Mouse (Mus musculus): ENCODE measurements around the gene Iscu. TPM values are rescaled to one million over a fixed set of nuclear protein-coding genes. Genes with fewer than 3 reads are reported as not detected.
A peak's percentile ranks its signal among the peaks of the same experiment; 100 is the strongest.
"Not testable (repeated sequence)": the region's sequence is repeated elsewhere in the genome, so short reads cannot be mapped to it uniquely, and the experiment has no call there.

Gene Iscu
- polyA plus RNA-seq, 1 experiment from 2014 or later = 117 TPM

DNA sequence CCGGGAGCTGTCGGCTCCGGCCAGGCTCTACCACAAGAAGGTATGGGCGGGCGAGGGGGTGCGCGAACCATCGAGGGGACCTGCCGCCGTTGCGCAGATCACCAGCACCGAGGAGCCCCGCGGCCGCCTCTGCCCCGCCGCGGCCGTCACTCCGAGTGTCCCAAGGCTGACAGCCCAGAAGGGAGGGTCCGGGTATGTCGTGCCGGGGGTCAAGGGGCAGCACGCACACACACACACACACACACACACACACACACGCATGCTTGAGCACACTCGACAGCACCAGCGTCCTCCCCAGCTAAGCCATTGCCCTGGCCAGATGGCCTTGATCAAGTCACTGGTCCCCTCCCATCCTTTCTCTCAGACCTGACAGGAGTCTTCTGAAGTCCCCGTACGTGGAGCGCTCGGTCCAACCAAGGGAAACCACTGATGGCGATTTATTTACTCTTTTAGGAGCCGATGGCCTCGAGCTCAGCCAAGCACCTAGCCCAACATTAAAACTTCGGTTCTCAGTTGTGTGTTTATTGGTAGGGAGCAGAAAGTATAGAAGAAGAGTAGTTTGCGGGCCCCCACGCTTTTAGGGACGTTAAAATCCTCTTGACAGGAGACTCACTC is 464 bp downstream of the Iscu start:
- peaks cover 20% of the 10 kb centered on the region for H3K4me1 ChIP-seq (ENCODE audit: control insufficient read depth, insufficient read depth, low read length)
- no peaks in the 10 kb centered on the region for H3K27me3 ChIP-seq (ENCODE audit: control insufficient read depth, insufficient read depth, low read length)
- WGBS = 1% methylated on average over 32 of the region's 38 CpGs
- H3K9me3 ChIP-seq (ENCODE audit: control insufficient read depth, low read length) = no peaks in the 10 kb centered on the region
- no peak for DNase-seq (ENCODE audit: low spot score, missing footprints)
- ATAC-seq (ENCODE audit: low FRiP score) = peak; percentile 63
- peak overlapping the region; percentile 88 for H3K4me2 ChIP-seq
- peak overlapping the region; percentile 72 for H3K9ac ChIP-seq (ENCODE audit: low read length)
- peak overlapping the region; percentile 100 for H3K4me3 ChIP-seq (ENCODE audit: low read depth, low read length)
- peaks cover 17% of the 10 kb centered on the region for H3K36me3 ChIP-seq (ENCODE audit: control insufficient read depth, insufficient read depth, low read length)
- no peak overlapping the region for H3K27ac ChIP-seq (ENCODE audit: low read depth, low read length)

DNA sequence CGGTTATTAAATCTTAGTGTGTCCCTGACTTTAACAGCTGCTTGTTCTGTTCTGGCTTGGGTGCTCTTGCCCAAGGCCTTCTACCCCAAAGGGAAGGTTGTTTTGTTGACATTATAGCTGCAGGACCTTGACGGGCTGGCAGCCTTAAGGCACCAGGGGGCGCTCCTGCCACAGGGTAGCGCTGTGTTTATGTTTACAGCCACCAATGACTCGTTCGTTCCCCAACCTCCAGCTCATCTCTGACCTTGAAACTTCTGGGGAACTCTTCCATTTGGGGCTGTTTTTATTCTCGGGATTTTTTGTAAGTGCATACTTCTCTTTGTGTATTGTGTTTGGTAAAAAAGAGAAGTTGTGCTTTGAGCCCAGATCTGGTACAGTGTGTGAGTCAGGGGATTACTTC is 1.1 kb downstream of the Iscu start:
- no peak overlapping the region; the same call in 1 of the 2 replicates for H3K9ac ChIP-seq (ENCODE audit: low read length)
- peak overlapping the region; percentile 88 for H3K4me2 ChIP-seq
- H3K4me3 ChIP-seq (ENCODE audit: low read depth, low read length) = peak overlapping the region; percentile 100
- peak; percentile 98 for DNase-seq (ENCODE audit: low spot score, missing footprints)
- no peaks in the 10 kb centered on the region for H3K27me3 ChIP-seq (ENCODE audit: control insufficient read depth, insufficient read depth, low read length)
- H3K27ac ChIP-seq (ENCODE audit: low read depth, low read length) = no peak overlapping the region
- H3K9me3 ChIP-seq (ENCODE audit: control insufficient read depth, low read length) = no peaks in the 10 kb centered on the region
- peaks cover 20% of the 10 kb centered on the region for H3K4me1 ChIP-seq (ENCODE audit: control insufficient read depth, insufficient read depth, low read length)
- H3K36me3 ChIP-seq (ENCODE audit: control insufficient read depth, insufficient read depth, low read length) = peaks cover 16% of the 10 kb centered on the region
- WGBS = 2% methylated on average over 7 of the region's 7 CpGs
- ATAC-seq (ENCODE audit: low FRiP score) = no peak

DNA sequence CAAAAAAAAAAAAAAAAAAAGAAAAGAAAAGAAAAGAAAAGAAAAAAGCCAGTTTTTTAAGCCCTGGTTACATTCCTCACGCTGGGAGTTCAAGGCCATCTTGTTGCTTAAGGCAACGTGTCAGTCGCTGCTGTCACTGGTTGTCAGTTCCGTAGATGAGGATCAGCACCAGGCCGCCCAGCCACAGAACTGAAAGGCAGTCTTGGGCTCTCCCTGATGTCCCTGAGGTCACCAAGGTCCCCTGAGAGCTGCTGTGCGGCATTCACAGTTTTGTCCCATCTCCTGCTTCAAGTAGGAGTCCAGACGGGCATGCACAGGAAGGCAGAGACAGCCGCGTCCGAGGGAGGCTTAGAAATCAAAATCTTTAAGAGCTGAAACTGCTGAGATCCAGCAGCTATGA is 3.0 kb downstream of the Iscu start:
- WGBS = 90% methylated on average over 10 of the region's 10 CpGs
- no peak for DNase-seq (ENCODE audit: low spot score, missing footprints)
- H3K9me3 ChIP-seq (ENCODE audit: control insufficient read depth, low read length) = no peaks in the 10 kb centered on the region; the same call in 1 of the 2 replicates

DNA sequence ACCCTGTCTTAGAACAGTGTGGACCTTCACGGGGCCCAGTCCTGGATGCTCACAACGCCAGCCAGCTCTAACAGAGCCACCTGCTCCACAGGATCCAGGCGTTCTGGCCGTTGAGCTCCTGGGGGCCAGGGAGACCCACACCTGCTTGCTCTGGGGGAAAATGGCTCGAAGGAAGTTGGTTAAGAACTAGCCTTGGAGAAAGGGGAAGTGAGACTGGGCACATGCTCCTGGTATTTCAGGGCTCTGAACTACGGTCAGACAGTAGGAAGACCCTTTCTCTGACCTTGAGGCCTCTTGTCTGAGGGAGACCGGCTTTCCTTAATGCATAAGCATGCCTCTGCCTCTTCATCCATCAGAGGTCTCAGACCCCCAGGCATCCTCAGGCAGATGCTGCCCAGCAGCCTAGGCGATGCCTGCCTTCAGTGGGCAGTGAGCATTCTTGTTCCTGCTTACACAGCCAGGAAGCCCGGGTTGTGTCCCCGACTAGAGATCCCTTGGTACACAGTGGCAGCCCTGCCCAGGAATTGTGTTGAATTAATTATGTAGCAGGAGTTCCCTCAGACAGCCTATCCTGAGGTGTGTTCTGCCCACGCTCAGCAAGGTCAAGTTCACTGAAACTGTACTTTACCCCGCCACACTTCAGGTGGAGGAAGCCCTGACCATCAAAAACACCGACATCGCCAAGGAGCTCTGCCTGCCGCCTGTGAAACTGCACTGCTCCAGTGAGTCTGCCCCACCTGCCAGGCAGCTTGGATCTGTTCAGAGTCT is 3.8 kb downstream of the Iscu start:
- Histone ChIP-seq H3K4me1 (ENCODE audit: control insufficient read depth, insufficient read depth, low read length) (peaks cover 5% of the 10 kb centered on the region), H3K9me3 (ENCODE audit: control insufficient read depth, low read length) (no peaks in the 10 kb centered on the region; the same call in 1 of the 2 replicates), H3K9ac (ENCODE audit: low read length) (no peak overlapping the region), H3K27me3 (ENCODE audit: control insufficient read depth, insufficient read depth, low read length) (no peaks in the 10 kb centered on the region), H3K27ac (ENCODE audit: low read depth, low read length) (no peak overlapping the region), H3K36me3 (ENCODE audit: control insufficient read depth, insufficient read depth, low read length) (peaks cover 16% of the 10 kb centered on the region), H3K4me2 (no peak overlapping the region), H3K4me3 (ENCODE audit: low read depth, low read length) (no peak overlapping the region)
- ATAC-seq (ENCODE audit: low FRiP score) (no peak), DNase-seq (ENCODE audit: low spot score, missing footprints) (no peak)
- WGBS = 95% methylated on average over 15 of the region's 15 CpGs

More for the DNA sequence above, 3.0 kb downstream of the Iscu start:
- Histone ChIP-seq H3K4me1 (ENCODE audit: control insufficient read depth, insufficient read depth, low read length) (peaks cover 7% of the 10 kb centered on the region), H3K27me3 (ENCODE audit: control insufficient read depth, insufficient read depth, low read length) (no peaks in the 10 kb centered on the region), H3K4me2 (no peak overlapping the region), H3K9ac (ENCODE audit: low read length) (no peak overlapping the region), H3K4me3 (ENCODE audit: low read depth, low read length) (no peak overlapping the region), H3K27ac (ENCODE audit: low read depth, low read length) (no peak overlapping the region), H3K36me3 (ENCODE audit: control insufficient read depth, insufficient read depth, low read length) (peaks cover 16% of the 10 kb centered on the region)
- ATAC-seq (ENCODE audit: low FRiP score) = no peak

DNA sequence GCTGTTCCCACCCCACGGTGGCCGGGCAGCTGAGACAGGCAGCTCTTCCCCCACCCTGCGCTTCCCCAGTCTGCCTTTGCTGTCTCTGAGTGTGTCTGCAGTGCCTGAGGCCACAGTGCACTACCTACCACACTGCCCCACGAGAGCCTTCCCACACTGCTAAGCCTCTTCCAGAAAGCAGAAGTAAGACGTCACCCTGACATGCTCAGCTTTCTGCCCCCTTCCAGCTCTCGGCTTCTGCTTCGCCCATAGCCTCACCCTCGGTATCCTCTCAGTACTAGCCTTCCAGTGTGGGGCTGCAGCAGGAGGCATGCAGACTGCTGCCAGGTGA is 4.3 kb downstream of the Iscu start:
- 85% methylated on average over 8 of the region's 8 CpGs for WGBS
- Histone ChIP-seq H3K4me1 (ENCODE audit: control insufficient read depth, insufficient read depth, low read length) (peaks cover 5% of the 10 kb centered on the region), H3K9ac (ENCODE audit: low read length) (no peak overlapping the region), H3K27ac (ENCODE audit: low read depth, low read length) (no peak overlapping the region), H3K9me3 (ENCODE audit: control insufficient read depth, low read length) (no peaks in the 10 kb centered on the region; the same call in 1 of the 2 replicates), H3K4me3 (ENCODE audit: low read depth, low read length) (no peak overlapping the region), H3K36me3 (ENCODE audit: control insufficient read depth, insufficient read depth, low read length) (peaks cover 16% of the 10 kb centered on the region), H3K27me3 (ENCODE audit: control insufficient read depth, insufficient read depth, low read length) (no peaks in the 10 kb centered on the region), H3K4me2 (no peak overlapping the region)
- ATAC-seq (ENCODE audit: low FRiP score) (no peak), DNase-seq (ENCODE audit: low spot score, missing footprints) (no peak)

DNA sequence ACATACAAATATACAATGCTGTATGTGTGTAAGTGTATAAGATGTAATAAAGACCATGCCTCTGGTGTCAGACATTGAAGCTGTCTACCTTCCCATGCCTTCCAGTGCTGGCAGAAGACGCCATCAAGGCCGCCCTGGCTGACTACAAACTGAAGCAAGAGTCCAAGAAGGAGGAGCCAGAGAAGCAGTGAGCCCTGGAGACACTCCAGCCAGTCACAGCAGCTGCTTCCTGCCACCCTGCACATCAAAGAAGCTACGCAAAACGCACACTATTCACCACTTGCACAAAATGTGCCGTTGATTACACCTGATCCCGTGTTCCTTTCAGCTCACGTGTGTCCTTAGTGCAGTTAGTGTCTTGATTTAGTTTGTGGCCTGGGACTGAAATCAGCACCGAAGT is 5.2 kb downstream of the Iscu start:
- not testable (repeated sequence) for H3K9ac ChIP-seq (ENCODE audit: low read length); H3K4me1 ChIP-seq (ENCODE audit: control insufficient read depth, insufficient read depth, low read length); H3K27ac ChIP-seq (ENCODE audit: low read depth, low read length); ATAC-seq (ENCODE audit: low FRiP score); H3K9me3 ChIP-seq (ENCODE audit: control insufficient read depth, low read length); H3K4me2 ChIP-seq; H3K4me3 ChIP-seq (ENCODE audit: low read depth, low read length); DNase-seq (ENCODE audit: low spot score, missing footprints); H3K27me3 ChIP-seq (ENCODE audit: control insufficient read depth, insufficient read depth, low read length)
- WGBS = 92% methylated on average over 8 of the region's 8 CpGs
- peaks cover 16% of the 10 kb centered on the region for H3K36me3 ChIP-seq (ENCODE audit: control insufficient read depth, insufficient read depth, low read length)

DNA sequence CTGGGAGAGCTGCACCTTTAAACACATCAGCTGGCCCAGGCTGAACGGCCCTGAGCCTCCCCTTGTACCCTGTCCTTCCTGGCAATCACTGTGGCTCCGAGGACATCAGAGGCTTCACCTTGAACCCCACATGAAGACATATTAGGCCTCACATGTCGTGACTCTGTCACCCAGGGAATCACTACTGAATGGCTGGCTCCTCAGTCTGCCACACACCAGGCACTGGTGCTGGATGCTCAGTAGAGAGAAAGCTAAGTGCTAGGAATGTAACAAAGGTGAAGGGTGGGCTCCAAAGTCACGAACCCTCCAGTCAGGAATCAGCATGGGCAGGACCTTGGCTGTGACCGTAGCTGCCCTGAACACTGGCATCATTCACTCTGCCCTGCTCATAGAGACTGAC is 7.0 kb downstream of the Iscu start:
- no peak overlapping the region for H3K4me2 ChIP-seq
- H3K9ac ChIP-seq (ENCODE audit: low read length) = no peak overlapping the region
- no peak overlapping the region for H3K4me3 ChIP-seq (ENCODE audit: low read depth, low read length)
- H3K27me3 ChIP-seq (ENCODE audit: control insufficient read depth, insufficient read depth, low read length) = no peaks in the 10 kb centered on the region; the same call in 1 of the 2 replicates
- H3K9me3 ChIP-seq (ENCODE audit: control insufficient read depth, low read length) = no peaks in the 10 kb centered on the region; the same call in 1 of the 2 replicates
- 83% methylated on average over 5 of the region's 5 CpGs for WGBS
- peaks cover 16% of the 10 kb centered on the region for H3K36me3 ChIP-seq (ENCODE audit: control insufficient read depth, insufficient read depth, low read length)
- H3K27ac ChIP-seq (ENCODE audit: low read depth, low read length) = no peak overlapping the region
- no peaks in the 10 kb centered on the region for H3K4me1 ChIP-seq (ENCODE audit: control insufficient read depth, insufficient read depth, low read length)
- ATAC-seq (ENCODE audit: low FRiP score) = no peak
- peak; percentile 12 for DNase-seq (ENCODE audit: low spot score, missing footprints)

DNA sequence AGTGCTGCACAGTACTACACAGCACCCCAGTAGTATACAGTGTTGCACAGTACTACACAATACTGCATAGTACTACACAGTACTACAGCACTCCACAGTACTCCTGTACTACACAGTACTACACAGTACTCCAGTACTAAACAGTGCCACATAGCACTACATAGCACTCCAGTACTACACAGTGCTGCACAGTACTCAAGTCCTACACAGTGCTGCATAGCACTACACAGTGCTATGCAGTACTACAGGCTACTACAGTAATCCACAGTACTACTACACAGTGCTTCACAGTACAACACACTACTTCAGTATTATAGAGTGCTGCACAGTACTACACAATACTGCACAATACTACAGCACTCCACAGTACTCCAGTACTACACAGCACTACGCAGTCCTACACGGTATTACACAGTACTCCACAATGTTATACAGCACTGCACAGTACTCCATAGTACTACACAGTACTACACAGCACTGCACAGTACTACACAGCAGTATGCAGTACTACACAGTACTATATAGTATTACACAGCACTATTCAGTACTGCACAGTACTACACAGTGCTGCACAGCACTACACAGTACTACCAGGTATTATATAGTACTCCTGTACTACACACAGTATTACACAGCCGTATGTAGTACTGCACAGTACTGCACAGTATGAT is 7.7 kb downstream of the Iscu start:
- Histone ChIP-seq H3K4me3 (ENCODE audit: low read depth, low read length) (no peak overlapping the region), H3K27me3 (ENCODE audit: control insufficient read depth, insufficient read depth, low read length) (no peaks in the 10 kb centered on the region; the same call in 1 of the 2 replicates), H3K4me1 (ENCODE audit: control insufficient read depth, insufficient read depth, low read length) (no peaks in the 10 kb centered on the region), H3K9ac (ENCODE audit: low read length) (no peak overlapping the region), H3K36me3 (ENCODE audit: control insufficient read depth, insufficient read depth, low read length) (peaks cover 16% of the 10 kb centered on the region), H3K9me3 (ENCODE audit: control insufficient read depth, low read length) (no peaks in the 10 kb centered on the region; the same call in 1 of the 2 replicates), H3K27ac (ENCODE audit: low read depth, low read length) (no peak overlapping the region), H3K4me2 (no peak overlapping the region)
- peak; percentile 8 for DNase-seq (ENCODE audit: low spot score, missing footprints)
- WGBS = 97% methylated on average over 3 of the region's 3 CpGs
- ATAC-seq (ENCODE audit: low FRiP score) = no peak

DNA sequence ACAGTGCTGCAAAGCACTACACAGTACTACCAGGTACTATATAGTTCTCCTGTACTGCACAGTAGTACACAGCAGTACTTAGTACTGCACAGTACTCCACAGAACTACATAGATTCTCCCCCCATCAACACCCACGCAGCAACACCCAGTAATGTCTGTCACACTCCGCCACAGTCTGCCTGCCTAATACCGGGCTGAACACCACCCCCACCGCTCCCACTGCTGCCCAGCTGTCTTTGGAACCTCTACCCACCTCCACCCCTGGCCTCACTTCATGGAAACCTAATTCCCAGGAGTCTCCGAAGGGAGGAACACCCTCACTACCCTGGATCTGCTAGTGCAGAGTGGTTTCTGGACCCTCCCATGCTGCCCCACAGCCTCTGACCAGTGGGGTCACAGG is 8.2 kb downstream of the Iscu start:
- Histone ChIP-seq H3K27ac (ENCODE audit: low read depth, low read length) (no peak overlapping the region), H3K4me3 (ENCODE audit: low read depth, low read length) (no peak overlapping the region), H3K4me2 (no peak overlapping the region), H3K27me3 (ENCODE audit: control insufficient read depth, insufficient read depth, low read length) (no peaks in the 10 kb centered on the region; the same call in 1 of the 2 replicates), H3K4me1 (ENCODE audit: control insufficient read depth, insufficient read depth, low read length) (no peaks in the 10 kb centered on the region), H3K9me3 (ENCODE audit: control insufficient read depth, low read length) (no peaks in the 10 kb centered on the region; the same call in 1 of the 2 replicates), H3K36me3 (ENCODE audit: control insufficient read depth, insufficient read depth, low read length) (peaks cover 13% of the 10 kb centered on the region), H3K9ac (ENCODE audit: low read length) (no peak overlapping the region)
- ATAC-seq (ENCODE audit: low FRiP score) = no peak
- peak; percentile 0 for DNase-seq (ENCODE audit: low spot score, missing footprints)
- WGBS = 95% methylated on average over 5 of the region's 5 CpGs

All from midbrain, embryonic 11.5 days (tissue).